Comparison of ENCODE assay signal across 9 mouse cellular contexts in the genomic region with DNA sequence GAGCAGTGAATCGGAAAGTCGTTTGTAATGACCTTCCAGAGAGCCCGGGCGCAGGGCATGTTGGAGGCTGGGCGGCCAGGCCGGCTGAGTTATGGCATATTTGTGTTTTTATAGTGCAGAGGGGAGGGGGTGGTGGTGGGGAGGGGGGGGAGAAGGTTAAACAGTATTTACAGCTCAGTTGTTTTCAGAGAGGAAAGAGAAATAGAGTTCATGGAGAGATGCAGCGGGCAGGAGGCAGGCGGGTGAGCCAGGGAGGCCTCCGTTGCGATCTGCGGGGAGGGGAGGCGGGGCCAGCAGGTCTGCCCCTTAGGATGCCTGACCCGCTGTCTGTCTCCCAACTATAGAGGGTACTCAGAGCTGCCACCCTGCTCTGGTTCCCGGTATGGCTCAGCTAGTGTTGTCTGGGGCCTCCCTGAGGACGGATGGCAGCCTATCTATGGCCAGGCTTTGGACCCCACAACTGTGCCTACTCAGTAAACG.
DNase-seq lines count a peak whose midpoint lies in the region; ATAC-seq and TF ChIP-seq lines count a peak whose summit lies in the region.
"Had no signal": no experiment of that assay in that cellular context is flagged by ENCODE, and none has a peak within 500 bp of the region (broad histone marks: within the 10 kb centered on the region; RNA-seq: fewer than 3 reads in every experiment).

No protein-coding gene starts in this region.

- peak overlapping the region; percentile 33 for H3K4me2 ChIP-seq in liver, embryonic 12.5 days
- H3K4me2 ChIP-seq in forebrain, embryonic 16.5 days (ENCODE audit: low read length) = peak overlapping the region; percentile 15; the same call in 1 of the 2 replicates
- peak overlapping the region; percentile 42 for H3K4me2 ChIP-seq in neural tube, embryonic 15.5 days

- TF ChIP-seq CTCF in thymus, adult 2 months (IDR thresholded peaks at IDR 0.05; ENCODE audit: borderline replicate concordance, control insufficient read depth, extremely low read depth, insufficient read depth, low read length, poor library complexity) = no peak

- peaks cover 94% of the 10 kb centered on the region for H3K27me3 ChIP-seq in liver, embryonic 12.5 days (replicated peaks)
- H3K27me3 ChIP-seq in forebrain, embryonic 16.5 days (replicated peaks; ENCODE audit: control insufficient read depth, insufficient read depth, low read length) = peaks cover 19% of the 10 kb centered on the region
- H3K27me3 ChIP-seq in neural tube, embryonic 15.5 days (replicated peaks) = peaks cover 37% of the 10 kb centered on the region
- no peaks in the 10 kb centered on the region for H3K27me3 ChIP-seq in thymus, adult 2 months (ENCODE audit: control insufficient read depth, insufficient read depth, low read length)

- no peak for TF ChIP-seq POLR2A in thymus, adult 2 months (IDR thresholded peaks at IDR 0.05; ENCODE audit: control insufficient read depth, extremely low read depth, insufficient read depth, low read length, poor library complexity)

- WGBS in liver, embryonic 12.5 days (ENCODE audit: insufficient replicate concordance) = 22% methylated on average over 16 of the region's 16 CpGs
- 13% methylated on average over 16 of the region's 16 CpGs for WGBS in forebrain, embryonic 16.5 days
- WGBS in neural tube, embryonic 15.5 days = 5% methylated on average over 16 of the region's 16 CpGs
- 83% methylated on average over 16 of the region's 16 CpGs for WGBS in thymus, adult 2 months

- ATAC-seq in liver, embryonic 12.5 days = no peak
- 0 out of 2 replicates have a peak, but pooled peaks have one; percentile 23 for ATAC-seq in forebrain, embryonic 16.5 days
- peak; percentile 25; the same call in 1 of the 2 replicates for ATAC-seq in neural tube, embryonic 15.5 days (ENCODE audit: low FRiP score)

- no peak overlapping the region for H3K4me3 ChIP-seq in liver, embryonic 12.5 days
- H3K4me3 ChIP-seq in forebrain, embryonic 16.5 days (replicated peaks; ENCODE audit: low read length) = no peak overlapping the region
- H3K4me3 ChIP-seq in neural tube, embryonic 15.5 days (replicated peaks) = no peak overlapping the region
- H3K4me3 ChIP-seq in thymus, adult 2 months (ENCODE audit: control insufficient read depth, insufficient read depth, low read length) = no peak overlapping the region

- H3K9ac ChIP-seq in liver, embryonic 12.5 days = no peak overlapping the region
- no peak overlapping the region for H3K9ac ChIP-seq in forebrain, embryonic 16.5 days (replicated peaks; ENCODE audit: low read depth, low read length)
- H3K9ac ChIP-seq in neural tube, embryonic 15.5 days (replicated peaks) = 0 out of 2 replicates have a peak overlapping the region, but pooled peaks have one; percentile 17

- H3K36me3 ChIP-seq in liver, embryonic 12.5 days = no peaks in the 10 kb centered on the region
- H3K36me3 ChIP-seq in forebrain, embryonic 16.5 days (ENCODE audit: control insufficient read depth, insufficient read depth) = no peaks in the 10 kb centered on the region
- no peaks in the 10 kb centered on the region for H3K36me3 ChIP-seq in neural tube, embryonic 15.5 days
- H3K36me3 ChIP-seq in thymus, adult 2 months (ENCODE audit: control insufficient read depth, insufficient read depth, low read length) = no peaks in the 10 kb centered on the region

- peaks cover 17% of the 10 kb centered on the region for H3K4me1 ChIP-seq in liver, embryonic 12.5 days
- H3K4me1 ChIP-seq in forebrain, embryonic 16.5 days (replicated peaks; ENCODE audit: control insufficient read depth, insufficient read depth, low read length) = peaks cover 20% of the 10 kb centered on the region
- peaks cover 100% of the 10 kb centered on the region for H3K4me1 ChIP-seq in neural tube, embryonic 15.5 days
- H3K4me1 ChIP-seq in thymus, adult 2 months (replicated peaks; ENCODE audit: control insufficient read depth, insufficient read depth, low read length) = no peaks in the 10 kb centered on the region

- no peaks in the 10 kb centered on the region for H3K9me3 ChIP-seq in liver, embryonic 12.5 days (replicated peaks)
- H3K9me3 ChIP-seq in forebrain, embryonic 16.5 days (ENCODE audit: control insufficient read depth, low read length) = no peaks in the 10 kb centered on the region
- no peaks in the 10 kb centered on the region for H3K9me3 ChIP-seq in neural tube, embryonic 15.5 days (replicated peaks)

- H3K27ac ChIP-seq in liver, embryonic 12.5 days = no peak overlapping the region
- no peak overlapping the region for H3K27ac ChIP-seq in forebrain, embryonic 16.5 days (ENCODE audit: low read length)
- peak overlapping the region; percentile 74 for H3K27ac ChIP-seq in neural tube, embryonic 15.5 days (replicated peaks)
- H3K27ac ChIP-seq in thymus, adult 2 months (ENCODE audit: control insufficient read depth, insufficient read depth, low read length) = no peak overlapping the region

- no peak for DNase-seq in liver
- DNase-seq in kidney, postnatal 14 days = peak; percentile 63
- DNase-seq in urinary bladder, postnatal 36 days (ENCODE audit: low spot score in 2 of 2) = no peak
- no peak for DNase-seq in spleen, postnatal 36 days (ENCODE audit: low spot score in 2 of 2)
- no peak for DNase-seq in thymus, adult 2 months
- DNase-seq: cerebellum, adult 8-10 months had no signal
